Mouse (Mus musculus) regulatory T cell (primary cell): ENCODE measurements around the gene Vmn1r35.
"Not testable (repeated sequence)": the region's sequence is repeated elsewhere in the genome, so short reads cannot be mapped to it uniquely, and the experiment has no call there.

Experiments
- in situ Hi-C: fragments of 300-600 bp; cut with MboI, MseI; formaldehyde crosslinking; loops from one replicate; pipeline ENCODE4 v1.15.1; 2025; ENCODE audit warnings: high pct_unique_total_duplicates

Vmn1r35 gene

GRCm38 (mm10) chr6:66685806-66686205 is at the start of gene Vmn1r35:
TSS of gene Vmn1r35 (minus strand) at chr6:66685906.
- in situ Hi-C loops = no loop called here

DNA sequence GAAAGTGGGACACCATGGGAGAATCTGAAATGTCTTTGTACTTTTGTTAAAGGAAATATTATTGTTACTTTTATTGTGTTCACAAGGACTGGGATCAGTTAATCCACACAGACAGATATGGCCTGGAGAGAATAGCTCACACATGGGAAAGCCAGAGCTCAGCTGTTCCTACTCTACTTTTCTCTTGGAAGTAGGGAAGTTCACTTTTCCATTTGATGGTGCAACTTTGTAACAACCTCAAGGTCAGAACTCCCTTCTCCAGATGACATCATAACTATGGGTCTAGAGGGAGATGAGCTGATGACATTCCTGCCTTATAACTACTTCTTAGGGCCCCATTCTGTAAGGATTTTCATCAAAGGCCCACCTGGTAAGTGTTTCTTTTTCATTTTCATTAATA is 43.4 kb upstream of the Vmn1r35 start, which contains the start of gene Vmn1r37:
Gene Vmn1r37, plus strand, starts transcription at position 301 of the 400 bp plus-strand sequence.
- in situ Hi-C loops = not testable (repeated sequence)

DNA sequence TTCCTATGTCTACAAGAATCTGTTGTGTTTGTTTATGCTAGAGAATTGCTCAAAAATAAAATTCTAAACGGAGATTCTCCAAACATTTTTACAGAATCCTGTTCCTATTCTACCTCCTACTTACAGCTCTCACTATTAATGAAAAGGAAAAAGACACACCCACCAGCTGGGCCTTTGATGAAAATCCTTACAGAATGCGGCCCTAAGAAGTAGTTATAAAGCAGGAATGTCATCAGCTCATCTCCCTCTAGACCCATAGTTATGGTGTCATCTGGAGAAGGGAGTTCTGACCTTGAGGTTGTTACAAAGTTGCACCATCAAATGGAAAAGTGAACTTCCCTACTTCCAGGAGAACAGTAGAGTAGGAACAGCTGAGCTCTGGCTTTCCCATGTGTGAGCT is 33.4 kb upstream of the Vmn1r35 start, which contains the start of gene Vmn1r36:
Gene Vmn1r36, minus strand, starts transcription at position 101 of the 400 bp plus-strand sequence.
- in situ Hi-C loops = not testable (repeated sequence)

GRCm38 (mm10) chr6:66713854-66714253 is 28.1 kb upstream of the Vmn1r35 start:
- in situ Hi-C loops = no loop called here

DNA sequence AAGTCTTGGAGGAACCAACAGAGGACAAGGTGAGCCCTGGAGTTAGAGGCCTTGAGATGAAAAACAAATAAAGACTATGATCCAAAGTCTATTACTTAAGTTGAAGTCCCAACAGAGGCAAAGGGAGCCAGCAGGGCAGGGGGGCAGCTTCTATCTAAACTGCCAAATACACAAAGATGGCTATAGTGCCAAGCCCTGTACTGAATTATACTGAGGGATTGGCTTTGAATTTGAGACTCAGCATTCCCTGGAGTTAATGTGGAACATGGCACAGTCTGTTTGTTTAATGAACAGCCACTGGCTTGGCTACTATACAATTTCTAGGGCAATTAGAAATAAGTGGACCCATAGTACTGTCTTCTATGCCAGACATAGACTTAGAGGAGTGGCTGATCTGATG is 23.2 kb upstream of the Vmn1r35 start:
- in situ Hi-C loops = no loop called here

DNA sequence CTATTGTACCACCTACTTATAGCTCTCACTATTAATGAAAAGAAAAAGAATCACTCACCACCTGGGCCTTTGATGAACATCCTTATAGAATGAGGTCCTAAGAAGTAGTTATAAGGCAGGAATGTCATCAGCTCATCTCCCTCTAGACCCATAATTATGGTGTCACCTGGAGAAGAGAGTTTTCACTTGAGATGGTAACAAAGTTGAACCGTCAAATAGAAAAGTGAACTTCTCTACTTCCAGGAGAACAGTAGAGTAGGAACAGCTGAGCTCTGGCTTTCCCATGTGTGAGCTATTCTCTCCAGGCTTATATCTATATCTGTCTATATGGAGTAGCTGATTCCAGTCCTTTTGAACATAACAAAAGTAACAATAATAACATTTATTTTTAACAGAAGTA is 41.9 kb downstream of the Vmn1r35 start, which contains the start of gene Vmn1r34:
Gene Vmn1r34, minus strand, starts transcription at position 101 of the 400 bp plus-strand sequence.
- in situ Hi-C loops = no loop called here
